Mouse (Mus musculus): Measurements from ENCODE around the gene Htr3a.

Htr3a gene

DNA sequence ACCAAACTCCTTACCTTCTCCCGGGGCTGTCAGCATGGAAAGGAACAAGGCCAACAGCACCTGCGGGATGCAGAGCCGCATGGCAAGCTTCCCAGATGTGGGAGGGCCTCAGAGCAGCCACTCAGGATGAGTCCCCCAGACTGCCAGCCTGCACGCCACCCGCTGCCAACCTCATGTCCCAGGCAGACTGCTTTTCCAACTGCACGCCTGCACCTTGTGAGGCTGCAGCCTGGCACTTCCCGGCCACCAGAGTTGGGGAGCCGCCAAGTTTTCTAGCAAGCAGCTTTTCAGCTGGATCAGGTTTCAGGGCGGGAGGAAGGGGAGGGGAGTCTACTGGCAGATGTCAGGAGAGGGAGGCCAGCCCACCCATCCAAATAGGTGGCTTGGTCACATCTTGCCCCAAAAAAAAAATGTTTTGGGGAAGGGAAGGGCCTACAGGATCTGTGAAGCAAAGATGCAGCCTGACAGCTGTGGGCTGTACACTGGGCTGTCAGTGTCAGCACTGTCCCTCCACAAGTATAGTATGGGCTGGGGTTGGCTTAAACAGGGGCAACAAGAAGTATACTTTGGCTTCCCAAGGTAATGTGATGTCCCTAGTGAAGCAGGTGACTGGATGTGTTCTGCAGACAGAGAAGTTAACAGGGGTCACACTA, at the start of gene Htr3a:
Gene Htr3a, minus strand, starts transcription at position 215 of the 653 bp plus-strand sequence.
- peak; percentile 50 for DNase-seq

DNA sequence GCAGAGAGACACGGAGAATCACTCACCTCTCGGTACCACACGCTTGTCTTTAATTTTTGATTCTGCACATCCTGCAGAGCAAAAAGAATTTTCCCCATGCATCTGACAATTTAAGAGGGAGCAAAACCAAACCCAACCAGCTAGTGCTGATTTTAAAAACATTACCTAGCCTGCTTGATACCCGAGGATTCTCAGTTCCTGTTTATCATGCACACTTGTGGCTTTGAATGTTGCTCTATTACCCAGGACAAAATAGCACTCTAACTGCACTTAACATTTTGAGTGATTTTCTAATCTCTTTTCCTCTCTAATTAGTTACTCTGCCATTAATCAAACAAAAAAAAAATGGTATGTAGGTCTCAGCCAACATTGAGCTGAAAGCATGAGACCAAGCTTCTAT, 36.7 kb upstream of the Htr3a start:
- no peak for DNase-seq

DNA sequence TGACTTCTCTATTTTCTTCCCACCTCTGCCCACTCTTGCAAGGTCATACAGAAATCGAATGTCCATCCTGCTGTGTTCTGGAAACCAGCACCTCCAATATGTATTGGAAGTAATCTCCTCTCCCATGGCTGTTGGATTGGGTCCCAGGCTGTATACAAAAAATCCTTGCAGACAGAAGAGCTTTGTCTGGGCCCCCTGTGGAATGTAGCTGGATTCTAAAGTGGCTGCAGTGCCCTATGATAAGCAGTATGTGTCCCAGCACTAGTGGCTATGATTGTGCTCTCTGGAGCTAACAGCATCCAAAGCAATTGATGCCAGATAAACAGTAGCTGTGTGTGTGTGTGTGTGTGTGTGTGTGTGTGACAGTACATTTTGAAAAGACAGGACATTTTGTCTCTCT, 31.4 kb upstream of the Htr3a start:
- no peak for DNase-seq

DNA sequence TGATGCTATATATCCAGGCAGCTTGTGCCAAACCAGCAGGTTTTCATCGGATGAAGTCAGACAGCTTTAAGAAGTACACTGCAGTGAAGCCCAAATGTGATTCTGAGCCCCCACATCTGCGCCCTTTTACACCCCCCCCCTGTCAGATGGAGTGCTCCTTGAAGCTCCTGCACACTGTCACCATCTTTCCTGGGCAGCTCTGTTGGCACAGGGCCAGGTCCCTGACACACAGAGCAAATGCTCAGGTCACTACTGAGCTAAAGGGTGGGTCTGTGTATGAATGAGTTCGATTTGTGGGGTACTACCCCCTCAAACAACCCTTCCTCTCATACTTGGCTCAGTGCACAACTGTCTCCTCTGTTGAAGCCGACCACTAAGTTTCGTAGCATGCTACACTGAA, 18.5 kb upstream of the Htr3a start:
- no peak for DNase-seq

DNA sequence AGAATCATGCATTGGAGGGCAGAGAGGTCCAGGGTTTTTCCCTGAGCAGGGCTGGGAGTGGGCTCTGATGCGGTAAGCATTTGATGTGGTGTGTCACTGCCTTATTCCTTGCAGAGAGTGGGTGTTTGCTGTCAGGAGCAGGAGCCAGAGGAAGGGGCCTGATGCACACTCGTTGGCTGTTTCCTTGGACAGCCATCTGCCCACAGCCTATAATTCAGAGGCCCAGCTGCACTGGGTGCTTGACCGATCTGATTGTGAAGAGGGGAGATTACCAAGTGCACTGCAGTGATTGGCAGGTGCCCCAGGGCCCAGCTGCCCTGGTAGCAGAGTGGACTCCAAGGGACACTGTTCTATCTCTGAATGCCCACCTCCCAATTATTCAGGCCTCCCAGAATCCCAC, 17.9 kb upstream of the Htr3a start:
- DNase-seq, result no peak

DNA sequence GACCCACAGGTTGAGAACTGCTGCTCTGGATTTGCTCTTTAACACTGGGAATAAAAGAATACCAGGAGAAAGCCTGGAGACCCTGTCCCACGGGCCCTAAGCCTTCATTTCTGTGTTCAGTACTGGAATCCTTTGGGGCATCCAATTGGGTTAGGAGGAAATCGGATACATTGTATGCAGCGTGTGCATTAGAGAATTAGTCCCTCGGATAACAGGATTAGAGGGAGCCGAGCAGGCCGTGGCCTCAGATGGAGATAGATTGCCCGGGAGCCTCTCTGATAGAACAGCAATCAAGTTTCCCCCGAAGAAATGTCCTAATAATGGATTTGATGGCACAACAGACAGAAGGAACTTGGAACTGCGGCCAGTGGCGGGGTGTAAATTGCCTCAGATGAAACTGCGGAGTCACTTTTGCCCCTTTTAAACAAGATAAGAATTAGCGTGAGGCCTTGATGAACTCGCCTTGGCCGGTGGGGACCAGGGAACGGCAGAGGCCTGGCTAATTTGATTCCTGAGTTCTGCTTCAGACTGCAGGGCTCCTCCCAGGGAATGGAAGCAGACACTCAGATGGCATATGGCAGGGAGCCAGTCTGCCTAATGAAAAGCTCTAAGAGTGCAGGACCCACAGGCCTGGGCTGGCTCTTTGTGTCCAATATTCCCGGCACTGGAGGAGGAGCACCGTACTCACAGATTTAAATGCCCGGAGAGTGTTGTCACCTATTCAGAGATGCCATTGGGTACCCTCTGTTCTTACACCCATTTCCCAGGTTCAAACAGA, 5.3 kb upstream of the Htr3a start:
- DNase-seq, result no peak

DNA sequence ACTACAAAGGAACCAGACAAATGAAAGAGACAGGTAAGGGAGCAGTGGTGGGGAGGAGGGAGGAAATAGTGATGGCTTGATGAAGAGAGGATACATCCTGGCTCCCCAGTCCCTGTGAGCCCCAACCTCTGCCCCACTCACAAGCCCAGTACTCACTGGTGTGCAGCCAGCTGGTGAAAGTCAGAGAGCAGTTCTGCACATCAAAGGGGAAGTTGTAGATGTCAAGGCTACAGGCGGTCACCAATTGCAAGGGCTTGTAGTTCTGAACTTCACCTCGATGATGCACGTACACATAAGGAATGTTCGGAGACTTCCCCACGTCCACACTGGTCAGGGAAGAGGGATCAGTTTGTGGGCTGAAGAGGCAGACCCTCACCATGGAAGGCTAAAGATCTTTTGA, 6.5 kb downstream of the Htr3a start:
- DNase-seq, result no peak

DNA sequence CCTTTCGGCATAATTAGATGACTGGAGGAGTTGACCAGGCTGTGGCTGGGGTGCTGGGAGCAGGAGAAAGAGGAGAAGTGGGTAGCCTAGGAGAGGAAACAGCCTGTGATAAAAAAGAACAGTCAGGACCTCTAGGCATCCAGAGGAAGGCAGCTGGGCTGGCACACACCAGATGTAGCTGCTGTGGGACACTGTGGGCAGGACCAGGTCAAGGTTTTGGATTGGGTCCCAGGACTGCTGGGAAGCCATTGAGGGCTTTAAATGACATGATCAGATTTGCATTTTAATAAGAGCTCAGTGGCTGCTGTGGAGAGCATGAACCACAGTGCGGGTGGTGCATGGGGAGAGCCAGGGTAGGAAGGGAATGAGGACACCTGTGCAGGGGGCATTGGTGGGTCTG, 7.1 kb downstream of the Htr3a start:
- DNase-seq, result no peak

DNA sequence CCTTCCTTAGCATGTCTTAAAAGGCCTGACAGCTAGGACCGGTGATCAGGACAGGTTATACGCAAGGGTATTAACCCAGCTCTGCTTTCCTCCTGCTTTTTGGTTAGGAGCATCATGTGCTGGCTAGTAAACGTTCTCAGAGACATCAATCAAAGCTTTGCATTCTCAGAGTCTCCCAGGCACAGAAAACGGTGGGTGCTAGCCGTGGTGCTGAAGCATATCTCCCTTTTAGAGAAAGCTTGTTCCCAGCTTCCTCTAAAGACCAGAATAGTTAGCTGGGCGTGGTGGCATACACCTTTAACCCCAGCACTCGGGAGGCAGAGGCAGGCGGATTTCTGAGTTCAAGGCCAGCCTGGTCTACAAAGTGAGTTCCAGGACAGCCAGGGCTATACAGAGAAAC, 12.3 kb downstream of the Htr3a start:
- no peak for DNase-seq

DNA sequence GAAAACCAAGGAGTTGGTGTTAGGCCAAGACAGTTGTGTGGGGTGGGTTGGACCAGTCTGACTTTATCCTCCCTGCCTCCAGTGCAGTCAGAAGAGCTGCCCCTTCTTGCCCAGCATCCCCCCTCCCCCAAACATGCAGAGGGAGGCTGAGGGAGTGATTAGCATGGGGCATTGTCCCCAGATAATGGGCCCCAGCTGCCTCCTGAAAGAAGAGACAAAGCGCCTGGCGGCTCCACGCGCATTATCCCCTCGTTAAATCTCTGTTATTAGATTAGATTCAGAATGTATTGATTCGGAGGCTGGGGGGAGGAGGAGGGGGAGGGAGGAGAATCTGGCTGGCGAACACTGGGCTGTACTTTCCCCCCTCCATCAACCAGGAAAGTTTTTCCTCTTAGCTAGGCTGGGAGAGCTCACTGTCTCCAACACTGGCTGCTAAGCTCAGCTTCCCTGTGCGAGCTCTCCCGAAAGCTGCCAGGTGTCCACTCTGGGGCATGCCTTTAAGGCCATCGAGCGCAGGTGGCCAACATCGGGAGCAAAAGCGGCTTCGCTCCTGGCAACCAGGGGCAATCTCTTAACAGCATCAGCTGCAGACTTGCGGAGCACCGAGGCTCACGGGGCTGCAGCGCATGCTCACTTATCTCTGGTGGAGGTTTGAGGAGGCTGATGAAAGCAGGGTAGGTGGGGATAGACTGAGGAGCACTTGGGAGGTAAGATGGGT, 14.9 kb downstream of the Htr3a start:
- DNase-seq, result no peak

DNA sequence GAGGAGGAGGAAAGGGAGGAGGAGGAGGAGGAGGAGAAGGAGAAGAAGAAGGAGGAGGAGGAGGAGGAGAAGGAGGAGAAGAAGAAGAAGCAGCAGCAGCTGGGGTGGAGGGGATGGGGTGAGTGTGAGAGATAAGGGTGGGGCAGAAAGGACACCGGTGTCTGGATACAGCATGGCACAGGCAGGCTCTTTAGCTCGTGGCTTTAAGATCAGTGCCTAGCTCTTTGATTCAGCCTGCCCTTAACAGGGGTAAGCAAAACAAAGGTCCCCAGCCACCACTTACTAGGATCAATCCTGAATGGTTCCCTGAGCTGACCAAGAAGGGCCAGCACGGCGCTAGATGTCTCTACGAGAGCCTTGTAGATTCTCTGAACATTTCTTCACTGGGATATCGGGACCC, 16.1 kb downstream of the Htr3a start:
- DNase-seq, result no peak

DNA sequence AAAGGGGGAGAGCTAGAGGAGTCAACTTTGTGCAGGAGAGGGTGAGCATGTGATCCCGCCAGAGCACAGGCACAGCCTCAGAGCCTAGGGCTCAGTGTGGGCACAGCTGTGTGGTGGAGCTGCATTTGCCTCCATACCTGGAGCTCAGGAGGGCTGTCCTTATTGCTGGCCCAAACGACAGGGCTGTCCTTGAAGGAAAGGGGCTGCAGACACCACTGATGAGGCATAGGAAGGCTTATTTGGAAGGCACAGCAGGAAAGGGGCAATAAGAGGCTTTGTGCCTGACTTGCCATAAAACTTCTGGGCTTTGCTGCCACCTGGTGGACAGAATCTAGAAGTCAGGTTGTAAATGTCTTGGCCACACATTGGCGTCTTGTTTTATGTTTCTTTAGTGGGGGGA, 16.9 kb downstream of the Htr3a start:
- peak; percentile 72 for DNase-seq

DNA sequence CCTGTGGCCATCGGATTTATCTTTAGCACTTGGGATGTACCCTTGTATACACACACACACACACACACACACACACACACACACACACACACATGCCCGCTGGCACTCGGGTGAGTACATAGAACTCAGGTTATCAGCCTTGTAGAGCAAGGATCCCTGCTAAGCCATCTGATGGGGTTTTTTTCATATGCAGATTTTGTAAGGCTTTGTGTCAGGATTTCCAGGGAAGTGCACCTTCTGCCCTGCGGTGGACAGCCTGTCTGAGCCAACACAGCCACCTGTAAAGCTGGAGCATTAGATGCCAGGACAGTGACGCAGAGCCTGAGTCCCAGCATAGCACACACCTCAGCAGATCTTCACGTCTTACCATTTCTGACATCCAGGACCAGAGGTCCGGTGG, 21.8 kb downstream of the Htr3a start:
- DNase-seq, result no peak

DNA sequence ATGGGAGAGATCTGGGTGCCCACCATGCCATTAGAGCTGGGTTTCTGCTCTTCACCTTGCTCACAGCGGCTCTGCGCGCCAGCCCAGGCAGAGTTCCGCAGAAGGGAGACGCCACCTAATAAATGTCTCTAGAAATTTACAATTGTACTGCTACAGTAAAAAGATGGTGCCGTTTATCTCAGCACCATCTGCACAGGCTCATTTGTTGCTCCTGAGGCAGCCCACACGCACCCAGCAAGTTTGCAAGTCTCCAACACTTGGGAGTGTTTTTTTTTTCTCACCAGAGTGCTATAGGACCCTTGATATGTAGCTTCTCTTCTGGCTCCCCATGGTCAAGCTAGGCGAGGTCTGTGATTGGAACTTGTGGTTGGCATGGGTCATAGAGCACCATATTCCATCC, 38.0 kb downstream of the Htr3a start:
- peak; percentile 36 for DNase-seq

DNA sequence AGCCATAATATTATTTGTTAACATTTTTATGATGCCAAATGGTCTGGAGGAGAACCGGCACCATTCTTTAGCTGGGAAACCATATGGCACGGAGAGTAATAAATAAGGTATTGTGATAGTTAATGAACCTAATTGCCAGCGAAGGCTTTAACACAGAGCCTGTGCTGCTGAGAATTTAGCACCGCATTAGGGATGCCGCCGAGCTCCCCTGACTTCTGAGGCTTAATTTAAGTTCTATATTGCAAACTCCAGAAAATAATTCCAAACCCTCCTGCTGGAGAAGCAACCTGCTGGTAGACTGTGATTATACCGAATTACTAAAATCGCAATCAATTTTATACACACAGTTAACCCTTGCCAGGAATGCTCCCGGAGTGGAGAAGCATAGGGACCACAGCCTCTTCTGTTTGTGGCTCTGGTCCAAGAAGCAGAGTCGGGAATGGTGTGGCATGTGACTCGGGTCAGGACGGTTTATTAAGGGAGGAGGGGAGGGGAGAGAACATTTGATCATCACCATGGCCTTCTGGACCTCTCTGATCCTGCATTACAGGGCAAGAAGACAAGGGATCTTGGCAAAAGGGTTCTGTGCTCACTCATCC, 44.3 kb downstream of the Htr3a start:
- DNase-seq, result no peak

DNA sequence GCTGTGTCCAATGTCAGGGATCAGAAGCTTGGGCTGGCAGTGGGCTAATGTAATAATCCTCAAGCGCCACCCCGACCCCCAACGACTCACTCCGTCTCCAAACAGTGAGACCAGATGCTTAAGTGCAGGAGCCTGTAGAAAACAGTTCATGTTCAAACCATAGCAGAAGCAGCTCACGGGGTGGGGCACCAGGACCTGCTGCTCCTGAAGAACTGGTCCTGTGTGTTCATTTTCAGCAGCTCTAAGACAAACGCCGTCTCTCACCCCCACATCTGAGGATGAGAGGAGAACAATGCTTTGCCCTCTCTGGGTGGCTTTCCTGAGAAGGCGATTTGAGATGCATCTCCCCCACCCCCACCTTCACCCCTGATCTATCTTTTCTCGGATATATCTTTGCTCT, 45.7 kb downstream of the Htr3a start:
- DNase-seq, result no peak

DNA sequence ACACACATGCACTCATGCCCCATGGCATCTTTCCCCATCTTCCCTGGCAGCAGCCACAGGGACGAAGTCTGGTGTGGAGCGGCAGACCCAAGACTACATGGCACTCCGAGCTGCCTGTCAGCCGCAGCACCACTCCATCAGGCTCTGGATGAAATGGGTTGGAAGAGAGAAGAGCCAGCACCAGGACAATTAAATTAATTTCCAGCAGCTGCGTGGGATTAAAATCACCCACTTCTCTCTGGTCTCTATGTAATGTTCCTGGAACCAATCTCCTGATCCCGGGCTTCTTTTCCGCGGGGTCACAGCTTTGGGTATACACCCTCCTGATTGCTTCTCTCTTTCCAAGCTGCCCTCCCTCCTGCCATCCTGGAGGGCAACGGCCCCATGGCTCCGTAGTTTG, 49.4 kb downstream of the Htr3a start:
- DNase-seq, result no peak

DNA sequence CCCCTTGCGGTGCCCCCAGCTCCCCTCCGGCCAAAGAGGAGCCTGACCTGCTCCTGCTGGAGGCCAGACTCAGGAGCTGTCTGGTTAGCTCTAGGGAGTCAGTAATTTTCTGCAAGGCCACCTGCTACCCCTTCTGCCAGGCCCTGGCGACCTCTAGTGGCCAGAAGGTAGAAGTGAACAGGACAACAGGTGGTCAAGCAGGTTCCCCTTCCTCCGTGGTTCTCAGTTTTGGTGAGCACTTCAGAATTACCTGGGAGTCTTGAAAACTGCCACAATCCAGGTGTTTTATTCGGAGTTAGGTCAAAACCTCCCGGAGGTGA, 50.4 kb downstream of the Htr3a start:
- peak; percentile 63 for DNase-seq

DNA sequence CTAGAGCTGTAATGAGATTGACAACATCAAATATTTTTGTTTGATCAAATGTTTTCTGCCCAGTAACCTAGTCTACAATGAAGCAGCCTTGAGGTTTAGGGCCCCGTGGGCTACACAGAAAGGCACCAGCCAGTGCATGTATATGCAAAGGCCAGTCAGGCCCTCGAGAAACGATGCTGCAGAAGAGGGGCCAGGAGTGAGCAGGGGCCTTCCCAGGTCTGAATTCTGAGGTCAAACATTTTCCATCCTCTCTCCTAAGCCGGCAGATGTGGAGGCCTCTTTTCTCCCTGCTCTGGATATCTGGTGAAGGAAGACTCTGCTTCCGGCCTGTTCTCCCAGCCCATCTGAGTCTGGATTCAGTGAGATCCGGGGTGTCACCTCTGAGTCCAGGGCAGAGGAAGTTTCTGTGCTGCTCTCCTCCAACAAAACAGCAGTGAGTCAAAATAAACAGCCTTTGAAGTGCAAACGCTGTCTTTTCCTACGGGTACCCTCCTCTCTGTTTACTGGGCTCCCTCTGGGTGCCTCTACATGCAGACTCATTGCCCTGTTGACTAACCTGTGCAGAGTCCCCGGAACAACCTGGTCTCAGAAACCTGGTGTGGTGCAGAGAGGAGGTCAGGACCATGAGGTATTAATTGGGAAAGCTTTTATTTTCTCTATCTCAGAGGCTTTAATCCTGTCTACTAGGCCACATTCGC, 50.9 kb downstream of the Htr3a start:
- no peak for DNase-seq

DNA sequence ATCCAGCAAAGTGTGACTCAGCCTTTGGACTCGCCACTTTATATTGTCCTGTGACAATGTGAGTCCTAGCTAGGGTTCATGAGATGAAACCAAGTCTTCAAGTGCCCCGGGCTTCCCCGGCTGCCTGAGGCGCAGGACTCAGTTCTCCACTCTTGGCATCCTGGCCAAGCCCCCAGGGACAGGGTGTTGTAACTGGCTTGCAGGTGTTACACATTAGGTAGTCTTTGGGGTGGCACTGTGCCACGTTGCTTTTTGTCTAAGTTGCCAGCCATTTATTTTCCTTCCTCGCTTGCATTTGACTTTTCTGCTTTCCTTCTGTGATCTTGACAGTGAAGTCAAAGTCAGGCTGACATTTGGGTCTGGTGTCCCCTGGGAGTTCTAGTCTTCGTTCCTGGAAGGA, 53.0 kb downstream of the Htr3a start:
- no peak for DNase-seq

DNA sequence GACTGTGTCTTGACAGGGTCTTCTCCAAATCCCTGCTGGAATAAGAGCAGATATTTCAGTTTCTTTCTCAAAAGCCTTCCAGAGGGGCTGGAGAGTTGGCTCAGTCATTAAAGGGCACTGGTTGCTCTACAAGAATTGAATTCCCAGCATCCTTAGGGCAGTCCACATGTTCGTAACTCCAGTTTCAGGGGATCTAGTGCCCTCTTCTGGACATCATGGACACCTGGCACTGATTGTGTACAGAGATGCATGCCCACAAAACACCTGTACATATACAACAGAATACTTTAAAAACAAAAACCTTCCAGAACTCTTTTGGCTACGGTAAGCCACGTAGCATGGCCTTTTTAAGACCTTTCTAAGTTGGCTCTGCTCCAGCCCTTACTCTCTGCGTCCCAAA, 54.7 kb downstream of the Htr3a start:
- DNase-seq, result no peak

DNA sequence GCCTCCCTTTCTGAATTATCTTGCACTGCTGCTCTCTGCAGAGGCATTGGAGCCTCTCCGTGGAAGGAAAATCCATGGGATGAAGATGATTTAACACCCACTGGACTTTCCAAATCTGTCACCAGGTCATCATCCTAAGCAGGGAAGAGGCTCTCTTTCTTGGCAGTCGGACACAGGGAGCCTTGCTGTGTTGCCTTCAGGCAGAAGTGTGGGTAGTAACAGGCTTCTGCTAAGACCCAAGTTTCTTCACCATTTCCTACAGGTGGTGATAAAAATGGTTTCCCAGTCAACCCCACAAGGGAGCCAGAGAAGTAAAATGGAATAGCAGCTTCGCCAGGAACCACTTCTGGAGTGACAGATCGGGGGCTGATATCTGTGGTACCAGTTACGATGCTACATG, 61.4 kb downstream of the Htr3a start:
- DNase-seq, result no peak

All from right cerebral cortex, adult 18-20 months (tissue).